Mouse (Mus musculus): ENCODE measurements around the gene Ddx23. TPM values are rescaled to one million over a fixed set of nuclear protein-coding genes. Genes with fewer than 3 reads are reported as not detected.

Ddx23 gene
- polyA plus RNA-seq, 1 experiment: 59.7 TPM

GRCm38 (mm10) chr15:98602191-98602881 lies 60.4 kb downstream of the Ddx23 start:
- H3K36me3 ChIP-seq (ENCODE audit: control insufficient read depth, insufficient read depth, low read length): peaks cover 37% of the 10 kb centered on the region
- no peak overlapping the region for H3K4me3 ChIP-seq (ENCODE audit: control insufficient read depth, insufficient read depth, low read length)
- H3K27me3 ChIP-seq (ENCODE audit: control insufficient read depth, insufficient read depth, low read length): no peaks in the 10 kb centered on the region
- H3K27ac ChIP-seq (ENCODE audit: control insufficient read depth, insufficient read depth, low read length): no peak overlapping the region
- no peak for TF ChIP-seq CTCF (IDR thresholded peaks at IDR 0.05; ENCODE audit: borderline replicate concordance, control insufficient read depth, extremely low read depth, insufficient read depth, low read length, poor library complexity)
- no peak for TF ChIP-seq POLR2A (IDR thresholded peaks at IDR 0.05; ENCODE audit: control insufficient read depth, extremely low read depth, insufficient read depth, low read length, poor library complexity)
- peaks cover 27% of the 10 kb centered on the region for H3K4me1 ChIP-seq (replicated peaks; ENCODE audit: control insufficient read depth, insufficient read depth, low read length)
- WGBS: 90% methylated on average over 13 of the region's 13 CpGs
- no peak for DNase-seq

DNA sequence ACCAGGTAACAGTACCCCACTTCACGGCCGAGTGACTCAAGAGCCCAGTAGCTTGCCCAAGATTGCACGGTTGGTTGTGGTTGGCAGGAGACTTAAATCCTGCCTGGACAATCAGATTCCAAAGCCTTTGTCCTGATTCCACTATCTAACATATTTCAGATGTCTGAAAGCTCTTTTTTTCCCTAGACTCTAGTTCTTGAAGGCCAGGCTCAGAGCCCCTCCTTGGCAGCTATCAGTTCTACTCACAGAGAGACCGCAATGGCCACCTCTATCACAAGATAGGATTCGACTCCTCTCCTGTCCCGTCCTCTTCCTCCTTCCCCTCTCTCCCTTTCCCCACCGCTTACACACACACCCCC lies 60.9 kb downstream of the Ddx23 start:
- no peak for TF ChIP-seq POLR2A (IDR thresholded peaks at IDR 0.05; ENCODE audit: control insufficient read depth, extremely low read depth, insufficient read depth, low read length, poor library complexity)
- WGBS: 93% methylated on average over 7 of the region's 7 CpGs
- H3K27me3 ChIP-seq (ENCODE audit: control insufficient read depth, insufficient read depth, low read length): no peaks in the 10 kb centered on the region
- H3K36me3 ChIP-seq (ENCODE audit: control insufficient read depth, insufficient read depth, low read length): peaks cover 42% of the 10 kb centered on the region
- H3K27ac ChIP-seq (ENCODE audit: control insufficient read depth, insufficient read depth, low read length): no peak overlapping the region
- H3K4me3 ChIP-seq (ENCODE audit: control insufficient read depth, insufficient read depth, low read length): no peak overlapping the region
- DNase-seq: no peak
- peaks cover 25% of the 10 kb centered on the region for H3K4me1 ChIP-seq (replicated peaks; ENCODE audit: control insufficient read depth, insufficient read depth, low read length)

DNA sequence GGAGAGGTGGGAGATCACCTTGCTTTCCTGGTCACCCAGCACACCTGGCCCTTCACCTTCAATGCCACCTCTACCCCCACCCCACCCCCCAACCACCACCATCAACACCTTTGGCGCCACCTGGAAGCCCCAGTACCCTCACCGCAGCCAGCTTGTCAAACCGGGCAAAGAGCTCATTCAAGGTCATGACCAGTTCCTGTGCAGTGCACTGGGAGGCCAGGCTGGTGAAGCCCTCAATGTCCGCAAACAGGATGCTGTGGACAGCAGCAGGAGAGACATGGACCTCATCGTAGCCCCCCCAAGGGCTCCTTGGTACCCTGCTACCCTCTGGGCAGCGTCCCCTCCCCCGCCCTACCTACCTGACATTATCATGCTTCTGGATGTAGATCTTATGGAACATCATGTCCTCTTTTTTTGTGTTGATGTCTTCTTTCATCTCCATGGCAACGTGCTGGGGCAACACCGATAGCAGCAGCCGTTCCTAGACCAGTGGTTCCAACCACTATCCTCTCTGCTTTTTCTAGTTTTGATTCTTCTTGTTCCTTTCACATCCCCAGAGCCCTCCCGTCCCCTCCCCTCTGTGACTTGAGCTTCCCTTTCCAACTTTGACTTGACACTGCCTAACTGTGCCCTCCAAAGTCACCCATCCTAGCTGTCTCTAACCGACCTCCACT lies 62.5 kb downstream of the Ddx23 start:
- Histone ChIP-seq H3K27me3 (ENCODE audit: control insufficient read depth, insufficient read depth, low read length) (no peaks in the 10 kb centered on the region), H3K4me1 (replicated peaks; ENCODE audit: control insufficient read depth, insufficient read depth, low read length) (peaks cover 22% of the 10 kb centered on the region), H3K27ac (ENCODE audit: control insufficient read depth, insufficient read depth, low read length) (no peak overlapping the region), H3K36me3 (ENCODE audit: control insufficient read depth, insufficient read depth, low read length) (peaks cover 59% of the 10 kb centered on the region), H3K4me3 (ENCODE audit: control insufficient read depth, insufficient read depth, low read length) (no peak overlapping the region)
- DNase-seq: no peak
- WGBS: 89% methylated on average over 12 of the region's 12 CpGs
- TF ChIP-seq POLR2A (IDR thresholded peaks at IDR 0.05; ENCODE audit: control insufficient read depth, extremely low read depth, insufficient read depth, low read length, poor library complexity): no peak
- no peak for TF ChIP-seq CTCF (IDR thresholded peaks at IDR 0.05; ENCODE audit: borderline replicate concordance, control insufficient read depth, extremely low read depth, insufficient read depth, low read length, poor library complexity)

- Histone ChIP-seq H3K4me3 (ENCODE audit: control insufficient read depth, insufficient read depth, low read length) (no peak overlapping the region), H3K36me3 (ENCODE audit: control insufficient read depth, insufficient read depth, low read length) (peaks cover 80% of the 10 kb centered on the region), H3K27ac (ENCODE audit: control insufficient read depth, insufficient read depth, low read length) (no peak overlapping the region), H3K4me1 (replicated peaks; ENCODE audit: control insufficient read depth, insufficient read depth, low read length) (peaks cover 4% of the 10 kb centered on the region), H3K27me3 (ENCODE audit: control insufficient read depth, insufficient read depth, low read length) (no peaks in the 10 kb centered on the region)
- WGBS: 97% methylated on average over 14 of the region's 14 CpGs
- no peak for DNase-seq
- TF ChIP-seq POLR2A (IDR thresholded peaks at IDR 0.05; ENCODE audit: control insufficient read depth, extremely low read depth, insufficient read depth, low read length, poor library complexity): no peak
Observed at GRCm38 (mm10) chr15:98596609-98597008, 66.1 kb downstream of the Ddx23 start.

Other genes starting within 250 kb of the Ddx23 start
- gene Olfr282, start 231.7 kb downstream of the Ddx23 start, polyA plus RNA-seq (2012; rRNA removed): not detected in 2 replicates
- gene Olfr281, start 210.3 kb downstream of the Ddx23 start, polyA plus RNA-seq (2012; rRNA removed): not detected in 2 replicates
- not detected in 2 replicates for gene OR5BS1P, start 193.0 kb downstream of the Ddx23 start, polyA plus RNA-seq (2012; rRNA removed)
- 0.48 TPM in 1 of 2 replicates, not detected in the other for gene Lalba, start 180.2 kb downstream of the Ddx23 start, polyA plus RNA-seq (2012; rRNA removed)
- not detected in 2 replicates for gene Olfr279, start 170.5 kb downstream of the Ddx23 start, polyA plus RNA-seq (2012; rRNA removed)
- gene Kansl2, start 128.6 kb downstream of the Ddx23 start, polyA plus RNA-seq (2012; rRNA removed): 71.6 and 78.4 TPM in 2 replicates
- 26.8 and 32.0 TPM in 2 replicates for gene Ccnt1, start 92.0 kb downstream of the Ddx23 start, polyA plus RNA-seq (2012; rRNA removed)
- gene 4930415O20Rik, start 91.9 kb downstream of the Ddx23 start, polyA plus RNA-seq (2012; rRNA removed): 0.31 TPM in 1 of 2 replicates, not detected in the other
- gene Adcy6, start 52.8 kb downstream of the Ddx23 start, polyA plus RNA-seq (2012; rRNA removed): 211 and 230 TPM in 2 replicates
- gene Cacnb3, start 32.1 kb downstream of the Ddx23 start, polyA plus RNA-seq (2012; rRNA removed): 102 and 127 TPM in 2 replicates
- 2.6 and 2.8 TPM in 2 replicates for gene Rnd1, start 14.6 kb upstream of the Ddx23 start, polyA plus RNA-seq (2012; rRNA removed)
- gene Ccdc65, start 45.3 kb upstream of the Ddx23 start, polyA plus RNA-seq (2012; rRNA removed): 0.04 and 0.09 TPM in 2 replicates
- gene Fkbp11, start 65.3 kb upstream of the Ddx23 start, polyA plus RNA-seq (2012; rRNA removed): 2.1 and 3.1 TPM in 2 replicates
- 165 and 182 TPM in 2 replicates for gene Arf3, start 100.3 kb upstream of the Ddx23 start, polyA plus RNA-seq (2012; rRNA removed)
- 3.4 and 3.9 TPM in 2 replicates for gene Wnt10b, start 115.3 kb upstream of the Ddx23 start, polyA plus RNA-seq (2012; rRNA removed)
- gene Wnt1, start 127.0 kb upstream of the Ddx23 start, polyA plus RNA-seq (2012; rRNA removed): 0.07 and 0.22 TPM in 2 replicates
- gene Ddn, start 146.6 kb upstream of the Ddx23 start, polyA plus RNA-seq (2012; rRNA removed): 0.26 and 0.65 TPM in 2 replicates
- 90.7 and 105 TPM in 2 replicates for gene Prkag1, start 168.6 kb upstream of the Ddx23 start, polyA plus RNA-seq (2012; rRNA removed)
- gene Kmt2d, start 208.3 kb upstream of the Ddx23 start, polyA plus RNA-seq (2012; rRNA removed): 69.1 and 93.4 TPM in 2 replicates
- gene Rhebl1, start 231.6 kb upstream of the Ddx23 start, polyA plus RNA-seq (2012; rRNA removed): 8.0 and 9.8 TPM in 2 replicates
- 1.1 and 2.6 TPM in 2 replicates for gene Dhh, start 235.6 kb upstream of the Ddx23 start, polyA plus RNA-seq (2012; rRNA removed)

Data from thymus, adult 2 months (tissue).